Mouse (Mus musculus): Measurements from ENCODE around the gene AI182371. TPM values are rescaled to one million over a fixed set of nuclear protein-coding genes. Genes with fewer than 3 reads are reported as not detected.

The AI182371 gene
- 0.18 TPM in 1 of 2 replicates, not detected in the other for polyA plus RNA-seq (2014; fragmentation: Nextera tagmentation; extraction: Ambion mirVana)

- no peak for DNase-seq (ENCODE audit: low spot score)
- Histone ChIP-seq H3K9me3 (ENCODE audit: control insufficient read depth, low read length) (no peaks in the 10 kb centered on the region), H3K36me3 (ENCODE audit: control insufficient read depth, insufficient read depth, low read length) (no peaks in the 10 kb centered on the region), H3K4me2 (ENCODE audit: low read depth) (no peak within 1 kb of the TSS), H3K4me3 (ENCODE audit: low read depth, low read length) (no peak within 1 kb of the TSS), H3K27ac (ENCODE audit: low read depth, low read length) (no peak within 1 kb of the TSS), H3K9ac (ENCODE audit: low read length) (no peak within 1 kb of the TSS), H3K4me1 (ENCODE audit: control insufficient read depth, insufficient read depth, low read length) (no peaks in the 10 kb centered on the region), H3K27me3 (ENCODE audit: control insufficient read depth, insufficient read depth, low read length) (no peaks in the 10 kb centered on the region)
- 92% methylated on average over 3 of the region's 3 CpGs for WGBS
- no peak for ATAC-seq (ENCODE audit: insufficient read depth, low FRiP score, low TSS enrichment)
These were observed at the start of gene AI182371 for GRCm38 (mm10) chr2:35101443-35101842. AI182371 (minus strand) TSS chr2:35101543.

GRCm38 (mm10) chr2:35148806-35149205 is 47.5 kb upstream of the AI182371 start:
- Histone ChIP-seq H3K27me3 (ENCODE audit: control insufficient read depth, insufficient read depth, low read length) (no peaks in the 10 kb centered on the region), H3K4me3 (ENCODE audit: low read depth, low read length) (no peak overlapping the region), H3K9ac (ENCODE audit: low read length) (no peak overlapping the region), H3K4me2 (ENCODE audit: low read depth) (no peak overlapping the region), H3K9me3 (ENCODE audit: control insufficient read depth, low read length) (no peaks in the 10 kb centered on the region), H3K36me3 (ENCODE audit: control insufficient read depth, insufficient read depth, low read length) (peaks cover 17% of the 10 kb centered on the region), H3K4me1 (ENCODE audit: control insufficient read depth, insufficient read depth, low read length) (no peaks in the 10 kb centered on the region), H3K27ac (ENCODE audit: low read depth, low read length) (no peak overlapping the region)
- WGBS = 94% methylated on average over 10 of the region's 10 CpGs
- ATAC-seq (ENCODE audit: insufficient read depth, low FRiP score, low TSS enrichment) = no peak
- no peak for DNase-seq (ENCODE audit: low spot score)

GRCm38 (mm10) chr2:35141673-35142072 is 40.3 kb upstream of the AI182371 start:
- Histone ChIP-seq H3K36me3 (ENCODE audit: control insufficient read depth, insufficient read depth, low read length) (peaks cover 16% of the 10 kb centered on the region), H3K4me1 (ENCODE audit: control insufficient read depth, insufficient read depth, low read length) (no peaks in the 10 kb centered on the region), H3K4me3 (ENCODE audit: low read depth, low read length) (no peak overlapping the region), H3K9ac (ENCODE audit: low read length) (no peak overlapping the region), H3K27me3 (ENCODE audit: control insufficient read depth, insufficient read depth, low read length) (no peaks in the 10 kb centered on the region), H3K9me3 (ENCODE audit: control insufficient read depth, low read length) (no peaks in the 10 kb centered on the region), H3K27ac (ENCODE audit: low read depth, low read length) (no peak overlapping the region), H3K4me2 (ENCODE audit: low read depth) (no peak overlapping the region)
- ATAC-seq (ENCODE audit: insufficient read depth, low FRiP score, low TSS enrichment) (no peak), DNase-seq (ENCODE audit: low spot score) (no peak)
- WGBS = 97% methylated on average over 3 of the region's 3 CpGs

- Histone ChIP-seq H3K27me3 (ENCODE audit: control insufficient read depth, insufficient read depth, low read length) (no peaks in the 10 kb centered on the region), H3K4me3 (ENCODE audit: low read depth, low read length) (no peak overlapping the region), H3K36me3 (ENCODE audit: control insufficient read depth, insufficient read depth, low read length) (peaks cover 10% of the 10 kb centered on the region), H3K4me2 (ENCODE audit: low read depth) (no peak overlapping the region), H3K27ac (ENCODE audit: low read depth, low read length) (no peak overlapping the region), H3K9ac (ENCODE audit: low read length) (no peak overlapping the region), H3K9me3 (ENCODE audit: control insufficient read depth, low read length) (no peaks in the 10 kb centered on the region), H3K4me1 (ENCODE audit: control insufficient read depth, insufficient read depth, low read length) (no peaks in the 10 kb centered on the region)
- no peak for ATAC-seq (ENCODE audit: insufficient read depth, low FRiP score, low TSS enrichment)
- DNase-seq (ENCODE audit: low spot score) = no peak
- 94% methylated on average over 1 of the region's 1 CpGs for WGBS
These were observed 37.2 kb upstream of the AI182371 start for GRCm38 (mm10) chr2:35138576-35138975.

- Histone ChIP-seq H3K9me3 (ENCODE audit: control insufficient read depth, low read length) (no peaks in the 10 kb centered on the region), H3K36me3 (ENCODE audit: control insufficient read depth, insufficient read depth, low read length) (peaks cover 4% of the 10 kb centered on the region; the same call in 1 of the 2 replicates), H3K4me2 (ENCODE audit: low read depth) (no peak overlapping the region), H3K9ac (ENCODE audit: low read length) (no peak overlapping the region), H3K27me3 (ENCODE audit: control insufficient read depth, insufficient read depth, low read length) (no peaks in the 10 kb centered on the region), H3K27ac (ENCODE audit: low read depth, low read length) (no peak overlapping the region), H3K4me3 (ENCODE audit: low read depth, low read length) (no peak overlapping the region), H3K4me1 (ENCODE audit: control insufficient read depth, insufficient read depth, low read length) (peaks cover 5% of the 10 kb centered on the region; the same call in 1 of the 2 replicates)
- no peak for ATAC-seq (ENCODE audit: insufficient read depth, low FRiP score, low TSS enrichment)
- 81% methylated on average over 5 of the region's 5 CpGs for WGBS
- DNase-seq (ENCODE audit: low spot score) = no peak
These were observed 32.5 kb upstream of the AI182371 start for GRCm38 (mm10) chr2:35133891-35134290.

GRCm38 (mm10) chr2:35132662-35133055 is 31.3 kb upstream of the AI182371 start:
- Histone ChIP-seq H3K36me3 (ENCODE audit: control insufficient read depth, insufficient read depth, low read length) (peaks cover 4% of the 10 kb centered on the region; the same call in 1 of the 2 replicates), H3K27me3 (ENCODE audit: control insufficient read depth, insufficient read depth, low read length) (no peaks in the 10 kb centered on the region), H3K27ac (ENCODE audit: low read depth, low read length) (peak overlapping the region; percentile 17; the same call in 1 of the 2 replicates), H3K4me3 (ENCODE audit: low read depth, low read length) (peak overlapping the region; percentile 40), H3K4me1 (ENCODE audit: control insufficient read depth, insufficient read depth, low read length) (peaks cover 5% of the 10 kb centered on the region; the same call in 1 of the 2 replicates), H3K9me3 (ENCODE audit: control insufficient read depth, low read length) (no peaks in the 10 kb centered on the region), H3K9ac (ENCODE audit: low read length) (peak overlapping the region; percentile 56), H3K4me2 (ENCODE audit: low read depth) (peak overlapping the region; percentile 64)
- ATAC-seq (ENCODE audit: insufficient read depth, low FRiP score, low TSS enrichment) = no peak
- 21% methylated on average over 5 of the region's 5 CpGs for WGBS
- DNase-seq (ENCODE audit: low spot score) = peak; percentile 16

GRCm38 (mm10) chr2:35131991-35132661 is 30.8 kb upstream of the AI182371 start:
- Histone ChIP-seq H3K9ac (ENCODE audit: low read length) (peak overlapping the region; percentile 56), H3K9me3 (ENCODE audit: control insufficient read depth, low read length) (no peaks in the 10 kb centered on the region), H3K27me3 (ENCODE audit: control insufficient read depth, insufficient read depth, low read length) (no peaks in the 10 kb centered on the region), H3K27ac (ENCODE audit: low read depth, low read length) (peak overlapping the region; percentile 17; the same call in 1 of the 2 replicates), H3K4me1 (ENCODE audit: control insufficient read depth, insufficient read depth, low read length) (peaks cover 5% of the 10 kb centered on the region; the same call in 1 of the 2 replicates), H3K4me2 (ENCODE audit: low read depth) (peak overlapping the region; percentile 64), H3K4me3 (ENCODE audit: low read depth, low read length) (peak overlapping the region; percentile 40), H3K36me3 (ENCODE audit: control insufficient read depth, insufficient read depth, low read length) (no peaks in the 10 kb centered on the region)
- ATAC-seq (ENCODE audit: insufficient read depth, low FRiP score, low TSS enrichment) (peak; percentile 92), DNase-seq (ENCODE audit: low spot score) (peak; percentile 95)
- 0% methylated on average over 21 of the region's 21 CpGs for WGBS

- ATAC-seq (ENCODE audit: insufficient read depth, low FRiP score, low TSS enrichment) (no peak), DNase-seq (ENCODE audit: low spot score) (no peak)
- Histone ChIP-seq H3K36me3 (ENCODE audit: control insufficient read depth, insufficient read depth, low read length) (no peaks in the 10 kb centered on the region), H3K27ac (ENCODE audit: low read depth, low read length) (no peak overlapping the region), H3K9me3 (ENCODE audit: control insufficient read depth, low read length) (no peaks in the 10 kb centered on the region), H3K4me1 (ENCODE audit: control insufficient read depth, insufficient read depth, low read length) (peaks cover 5% of the 10 kb centered on the region; the same call in 1 of the 2 replicates), H3K4me3 (ENCODE audit: low read depth, low read length) (no peak overlapping the region), H3K27me3 (ENCODE audit: control insufficient read depth, insufficient read depth, low read length) (no peaks in the 10 kb centered on the region), H3K9ac (ENCODE audit: low read length) (no peak overlapping the region), H3K4me2 (ENCODE audit: low read depth) (no peak overlapping the region; the same call in 1 of the 2 replicates)
These were observed 30.1 kb upstream of the AI182371 start for GRCm38 (mm10) chr2:35131491-35131890.

- no peak overlapping the region for H3K4me3 ChIP-seq (ENCODE audit: low read depth, low read length)
- 77% methylated on average over 7 of the region's 7 CpGs for WGBS
- H3K9me3 ChIP-seq (ENCODE audit: control insufficient read depth, low read length) = no peaks in the 10 kb centered on the region
- no peaks in the 10 kb centered on the region for H3K4me1 ChIP-seq (ENCODE audit: control insufficient read depth, insufficient read depth, low read length)
- ATAC-seq (ENCODE audit: insufficient read depth, low FRiP score, low TSS enrichment) (no peak), DNase-seq (ENCODE audit: low spot score) (peak; percentile 12)
- no peaks in the 10 kb centered on the region for H3K27me3 ChIP-seq (ENCODE audit: control insufficient read depth, insufficient read depth, low read length)
- H3K9ac ChIP-seq (ENCODE audit: low read length) = no peak overlapping the region
- no peak overlapping the region for H3K4me2 ChIP-seq (ENCODE audit: low read depth)
- peaks cover 2% of the 10 kb centered on the region; the same call in 1 of the 2 replicates for H3K36me3 ChIP-seq (ENCODE audit: control insufficient read depth, insufficient read depth, low read length)
- no peak overlapping the region for H3K27ac ChIP-seq (ENCODE audit: low read depth, low read length)
These were observed 23.4 kb upstream of the AI182371 start for GRCm38 (mm10) chr2:35124716-35125115.
